Mouse (Mus musculus) right cerebral cortex, postnatal 25 days (tissue): ENCODE results near the gene Col18a1.
"Not testable (repeated sequence)": the region's sequence is repeated elsewhere in the genome, so short reads cannot be mapped to it uniquely, and the experiment has no call there.

ENCODE experiments used
- DNase-seq: peaks from one replicate; pipeline ENCODE4 v3.0.0; 2022

Gene Col18a1

DNA sequence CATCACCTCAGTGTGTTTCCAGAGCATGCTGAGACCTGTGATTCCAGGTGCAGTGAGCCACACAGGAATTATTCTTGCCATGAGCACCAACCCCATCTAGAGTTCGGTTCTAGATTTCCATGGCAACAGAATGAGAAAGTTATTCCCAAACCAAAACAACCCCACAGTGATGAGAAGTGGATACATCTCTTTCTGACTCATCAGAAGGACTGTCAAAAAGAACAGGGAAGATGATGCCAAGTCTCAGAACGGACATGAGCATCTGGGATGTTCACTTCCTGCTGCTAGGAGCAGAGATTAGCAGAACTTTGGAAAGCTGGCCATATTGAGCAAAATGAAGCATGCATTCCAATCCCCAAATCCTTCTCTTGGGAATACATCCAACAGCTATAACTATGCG, 13.8 kb upstream of the Col18a1 start:
- DNase-seq = no peak

- DNase-seq = no peak
These were observed 12.3 kb upstream of the Col18a1 start for GRCm38 (mm10) chr10:77178691-77179090.

DNA sequence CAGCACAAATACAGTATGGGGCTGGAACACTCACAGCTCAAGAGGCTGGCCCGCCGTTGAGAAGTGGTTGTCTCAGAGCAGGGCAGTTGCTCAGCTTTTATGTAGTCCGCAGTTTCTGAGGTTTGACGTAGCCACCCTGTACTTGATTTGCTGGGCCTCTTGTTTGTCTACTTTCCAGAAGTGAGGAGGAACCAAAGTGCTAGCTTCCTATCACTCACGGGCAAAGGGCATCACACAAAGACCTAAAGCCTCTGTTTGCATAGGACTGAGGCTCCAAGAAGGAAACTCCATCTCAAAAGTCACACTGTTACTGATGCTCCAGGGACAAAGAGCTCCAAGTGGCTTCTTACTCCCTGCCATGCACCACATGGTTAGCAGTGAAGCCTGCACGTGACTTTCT, 4.1 kb upstream of the Col18a1 start:
- no peak for DNase-seq

GRCm38 (mm10) chr10:77165318-77165945, 916 bp downstream of the Col18a1 start:
- no peak for DNase-seq

DNA sequence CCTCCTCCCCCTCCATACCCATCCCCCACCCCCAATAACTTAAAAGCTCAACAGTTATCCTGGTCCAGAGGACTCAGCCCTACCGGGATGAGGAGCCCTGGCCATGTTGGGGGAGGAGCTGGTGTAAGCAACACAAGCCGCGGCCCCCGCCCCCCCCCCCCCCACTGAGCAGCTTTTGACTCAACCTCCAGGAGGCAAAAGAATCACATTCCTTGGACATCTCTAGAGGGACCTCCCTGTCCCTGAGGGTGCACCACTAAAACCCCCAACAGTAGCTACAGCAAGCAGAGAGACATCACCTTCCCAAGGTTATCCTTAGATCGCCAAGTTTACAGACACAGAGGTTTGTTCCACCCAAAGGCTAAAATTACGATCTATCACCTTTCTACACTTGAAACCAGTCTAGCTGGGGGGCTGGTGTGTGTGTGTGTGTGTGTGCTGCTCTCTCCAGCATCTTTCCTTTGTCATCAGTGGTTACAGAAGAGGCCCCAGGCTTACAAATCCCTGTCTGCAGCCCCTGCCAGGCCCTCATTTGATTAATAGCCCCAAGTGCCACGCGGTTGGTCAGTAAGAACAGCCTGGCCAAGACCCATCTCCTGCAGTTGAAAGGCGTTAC, 1.8 kb downstream of the Col18a1 start:
- DNase-seq = no peak

GRCm38 (mm10) chr10:77164041-77164436, 2.3 kb downstream of the Col18a1 start:
- no peak for DNase-seq

GRCm38 (mm10) chr10:77163392-77163977, 2.9 kb downstream of the Col18a1 start:
- no peak for DNase-seq

DNA sequence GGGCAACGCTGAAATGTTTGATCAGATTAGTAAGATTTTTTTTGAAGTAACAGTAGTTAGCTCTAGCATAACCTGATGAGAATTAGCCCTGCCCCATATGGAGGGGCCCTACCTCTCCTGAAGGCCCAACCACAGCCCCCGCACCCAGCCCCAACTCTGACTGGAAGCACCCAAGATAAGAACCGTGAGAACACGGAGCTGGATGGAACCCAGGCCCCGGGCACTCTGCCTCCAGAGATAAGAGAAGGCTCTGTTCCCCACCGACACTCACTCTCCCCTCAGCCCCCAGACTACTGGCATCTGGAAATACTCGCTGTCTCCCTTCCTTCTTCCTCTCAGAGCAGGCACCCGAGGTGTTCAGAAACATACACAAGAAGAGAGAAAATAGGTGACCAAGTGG, 6.8 kb downstream of the Col18a1 start:
- DNase-seq = no peak

DNA sequence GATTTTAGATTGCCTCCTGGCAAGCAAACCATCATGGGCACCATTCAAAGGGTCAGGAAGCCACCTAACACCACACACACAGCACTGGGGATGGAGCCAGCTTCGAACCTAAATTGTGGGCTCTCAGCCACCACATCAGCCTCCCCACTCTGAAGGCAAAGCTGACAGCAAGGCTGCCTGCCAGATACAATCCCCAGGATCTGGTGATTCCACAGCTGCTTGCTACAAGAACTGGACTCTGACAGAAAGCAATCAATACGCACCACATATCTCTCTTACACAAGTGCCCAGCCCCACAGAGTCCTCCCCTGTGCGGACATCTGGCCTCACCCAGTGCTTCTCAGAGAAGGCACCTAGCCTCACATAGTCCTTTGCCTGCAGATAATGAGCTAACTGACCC, 7.4 kb downstream of the Col18a1 start:
- DNase-seq = no peak

- no peak for DNase-seq
These were observed 8.9 kb downstream of the Col18a1 start for GRCm38 (mm10) chr10:77157245-77158019.

DNA sequence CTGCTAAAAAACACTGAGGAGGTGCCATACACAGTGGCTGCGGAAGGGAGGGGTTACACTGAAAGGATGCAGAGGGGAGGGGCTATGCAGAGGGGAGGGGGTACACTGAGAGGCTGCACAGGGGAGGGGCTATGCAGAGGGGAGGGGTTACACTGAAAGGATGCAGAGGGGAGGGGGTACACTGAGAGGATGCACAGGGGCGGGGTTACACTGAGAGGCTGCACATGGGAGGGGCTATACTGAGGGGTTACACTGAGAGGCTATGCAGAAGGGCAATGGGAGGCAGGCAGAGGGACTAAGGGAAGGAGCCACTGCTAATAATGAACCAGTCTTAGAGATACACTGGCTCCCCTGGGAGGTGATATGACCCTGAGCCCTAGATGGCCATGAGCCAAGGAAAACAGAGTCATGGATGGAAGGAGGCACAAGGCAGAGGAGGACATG, 14.1 kb downstream of the Col18a1 start:
- DNase-seq = no peak

GRCm38 (mm10) chr10:77151551-77152002, 14.8 kb downstream of the Col18a1 start:
- no peak for DNase-seq

- no peak for DNase-seq
These were observed 15.3 kb downstream of the Col18a1 start for GRCm38 (mm10) chr10:77150947-77151521.

GRCm38 (mm10) chr10:77150016-77150415, 16.3 kb downstream of the Col18a1 start:
- DNase-seq = no peak

GRCm38 (mm10) chr10:77147545-77147944, 18.8 kb downstream of the Col18a1 start:
- DNase-seq = no peak

GRCm38 (mm10) chr10:77146901-77147463, 19.4 kb downstream of the Col18a1 start:
- no peak for DNase-seq

DNA sequence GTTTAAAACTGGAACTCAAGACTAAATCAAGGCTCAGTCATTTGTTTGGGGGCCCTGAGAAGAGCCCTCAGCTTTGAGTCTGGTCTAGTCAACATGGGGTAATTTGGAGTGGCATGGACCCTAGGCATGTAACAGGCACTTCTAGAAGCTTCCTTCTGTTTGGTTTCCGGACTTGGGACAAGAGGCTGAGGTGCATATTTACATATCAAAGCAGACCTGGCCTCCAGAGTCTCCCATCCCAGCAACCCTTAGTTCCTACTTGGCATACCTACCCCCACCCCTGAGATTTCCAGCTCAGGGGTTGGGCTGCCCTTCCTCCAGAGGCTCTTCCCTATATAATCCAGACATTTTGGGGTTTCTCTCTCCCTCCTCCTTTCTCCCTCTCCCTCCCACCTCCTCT, 20.4 kb downstream of the Col18a1 start:
- DNase-seq = no peak

GRCm38 (mm10) chr10:77144372-77144771, 22.0 kb downstream of the Col18a1 start:
- no peak for DNase-seq

DNA sequence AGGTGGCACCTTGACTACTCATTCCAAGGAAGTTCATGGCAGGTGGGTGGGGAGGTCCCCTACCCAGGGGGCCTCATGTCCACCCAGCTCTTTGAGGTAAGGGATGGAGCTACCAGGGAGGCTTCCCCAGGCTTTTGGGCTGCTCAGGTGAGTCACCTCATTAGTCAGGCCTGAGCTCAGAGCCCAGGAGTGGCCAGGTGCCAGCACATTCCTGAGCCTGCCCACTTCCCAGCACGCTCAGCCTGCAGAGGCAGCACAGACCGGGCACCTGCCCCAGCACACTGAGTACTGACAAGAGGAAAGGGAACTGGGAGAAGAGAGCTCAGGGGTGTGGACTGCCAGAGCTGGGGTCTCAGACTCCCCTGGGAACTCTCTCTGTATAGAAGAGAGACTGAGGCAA, 24.0 kb downstream of the Col18a1 start:
- no peak for DNase-seq

- no peak for DNase-seq
These were observed 28.0 kb downstream of the Col18a1 start for GRCm38 (mm10) chr10:77138304-77138703.

DNA sequence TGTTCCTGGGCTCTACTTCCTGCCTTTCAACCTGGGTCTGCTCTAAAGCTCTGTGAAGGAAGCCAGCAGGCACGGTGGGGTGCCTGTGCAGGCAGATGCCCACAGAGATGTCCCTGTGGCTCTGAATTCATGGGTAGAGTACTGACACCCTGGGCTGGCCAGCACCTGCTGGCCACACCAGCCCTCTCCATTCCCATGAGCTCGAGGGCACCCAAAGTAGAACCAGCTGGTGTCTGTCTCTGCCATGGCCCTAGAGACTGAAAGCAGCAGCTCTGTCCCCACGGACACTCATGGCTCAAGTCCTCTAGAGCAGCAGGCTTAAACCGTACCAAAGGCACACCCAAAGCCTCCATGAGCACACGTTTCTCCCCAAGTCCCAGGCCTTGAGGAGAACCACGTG, 30.1 kb downstream of the Col18a1 start:
- DNase-seq = no peak

- no peak for DNase-seq
These were observed 31.0 kb downstream of the Col18a1 start for GRCm38 (mm10) chr10:77135274-77135829.

DNA sequence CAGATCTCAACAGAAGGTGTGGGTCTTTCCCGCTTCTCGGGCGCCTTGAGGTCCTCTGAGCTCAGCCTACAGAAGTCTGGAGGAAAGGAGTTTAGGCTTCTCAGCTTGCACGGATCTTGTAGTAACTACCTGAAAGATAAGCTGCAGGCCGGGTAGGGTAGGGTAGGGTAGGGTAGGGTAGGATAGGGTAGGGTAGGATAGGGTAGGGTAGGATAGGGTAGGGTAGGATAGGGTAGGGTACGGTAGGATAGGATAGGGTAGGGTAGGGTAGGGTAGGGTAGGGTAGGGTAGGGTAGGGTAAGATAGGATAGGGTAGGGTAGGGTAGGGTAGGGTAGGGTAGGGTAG, 31.6 kb downstream of the Col18a1 start:
- DNase-seq = not testable (repeated sequence)
